Mouse (Mus musculus): ENCODE measurements around the gene Col9a2.

Gene Col9a2

GRCm38 (mm10) chr4:121077915-121078646, 38.9 kb downstream of the Col9a2 start:
- DNase-seq (ENCODE audit: extremely low spot score, low read depth, low spot score): no peak

GRCm38 (mm10) chr4:121080395-121080794, 41.2 kb downstream of the Col9a2 start:
- DNase-seq (ENCODE audit: extremely low spot score, low read depth, low spot score): no peak

GRCm38 (mm10) chr4:121084506-121084905, 45.3 kb downstream of the Col9a2 start:
- no peak for DNase-seq (ENCODE audit: extremely low spot score, low read depth, low spot score)

- no peak for DNase-seq (ENCODE audit: extremely low spot score, low read depth, low spot score)
These were observed 49.5 kb downstream of the Col9a2 start for GRCm38 (mm10) chr4:121088696-121089095.

- DNase-seq (ENCODE audit: extremely low spot score, low read depth, low spot score): no peak
These were observed 51.0 kb downstream of the Col9a2 start for GRCm38 (mm10) chr4:121090211-121090610.

- peak; percentile 93 for DNase-seq (ENCODE audit: extremely low spot score, low read depth, low spot score)
These were observed 58.6 kb downstream of the Col9a2 start, which contains the start of gene Zmpste24 for GRCm38 (mm10) chr4:121097650-121098378. Gene Zmpste24, minus strand, starts transcription at chr4:121098241.

GRCm38 (mm10) chr4:121103304-121103703, 64.1 kb downstream of the Col9a2 start:
- DNase-seq (ENCODE audit: extremely low spot score, low read depth, low spot score): no peak
